Mouse (Mus musculus) embryonic fibroblast, embryonic 13.5 days (primary cell): Measurements from ENCODE around the gene Snrpa1. TPM values are rescaled to one million over a fixed set of nuclear protein-coding genes. Genes with fewer than 3 reads are reported as not detected.

Experiments
- H3K27ac ChIP-seq: 2 replicates; pipeline ENCODE4 v1.5.1; 2012; ENCODE audit warnings: low read length, control low read depth, inconsistent platforms; ENCODE audit not compliant: insufficient read depth
- H3K4me1 ChIP-seq: 2 replicates; pipeline ENCODE4 v1.6.1; 2011; ENCODE audit warnings: low read length; ENCODE audit not compliant: control insufficient read depth, insufficient read depth
- H3K4me3 ChIP-seq: 2 replicates; pipeline ENCODE4 v1.5.1; 2011; ENCODE audit warnings: mild to moderate bottlenecking, control low read depth, low read length; ENCODE audit not compliant: insufficient read depth
- CTCF ChIP-seq: IDR thresholded peaks from 2 replicates; pipeline ENCODE4 v1.5.1; 2011; ENCODE audit warnings: mild to moderate bottlenecking, control low read depth, low read length, moderate library complexity, borderline replicate concordance; ENCODE audit not compliant: insufficient read depth
- POLR2A ChIP-seq: IDR thresholded peaks from 2 replicates; pipeline ENCODE4 v1.6.1; 2011; ENCODE audit warnings: low read depth, mild to moderate bottlenecking, control low read depth, low read length, moderate library complexity
- polyA plus RNA-seq: library from polyadenylated mRNA; stranded (reverse); fragments of >200 nt; gene quantifications from 2 replicates; pipeline ENCODE4 v1.2.4, GENCODE M21; 2011; ENCODE audit warnings: low read depth; ENCODE audit not compliant: missing spikeins, insufficient read length

Gene Snrpa1
- polyA plus RNA-seq, 1 experiment = 49.6 TPM

DNA sequence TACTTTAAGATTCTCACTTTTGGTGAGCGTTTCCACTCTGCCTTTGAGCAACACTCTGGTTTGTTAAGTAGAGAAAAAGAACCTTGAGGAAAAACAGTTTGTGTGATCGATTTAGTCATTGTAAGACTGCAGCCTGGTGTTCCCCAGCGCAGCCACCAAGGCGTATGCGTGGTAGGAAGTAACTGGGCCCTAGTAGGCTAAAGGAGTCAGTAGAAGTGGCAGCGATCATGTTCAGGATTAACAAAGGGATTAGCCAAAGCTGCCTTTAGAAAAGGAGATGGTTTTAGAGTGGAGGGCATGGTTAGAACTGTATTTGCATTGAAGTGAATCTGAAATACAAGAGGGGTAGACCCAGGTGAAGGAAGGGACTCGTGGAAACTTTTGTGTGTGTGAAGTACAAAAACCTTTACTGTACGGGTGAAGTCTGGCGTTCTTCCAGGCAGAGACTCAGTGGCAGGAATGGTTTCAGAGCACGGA, 51.9 kb downstream of the Snrpa1 start:
- peaks cover 9% of the 10 kb centered on the region for H3K4me1 ChIP-seq
- peak overlapping the region; percentile 86 for H3K27ac ChIP-seq
- TF ChIP-seq POLR2A (no peak), CTCF (no peak)

DNA sequence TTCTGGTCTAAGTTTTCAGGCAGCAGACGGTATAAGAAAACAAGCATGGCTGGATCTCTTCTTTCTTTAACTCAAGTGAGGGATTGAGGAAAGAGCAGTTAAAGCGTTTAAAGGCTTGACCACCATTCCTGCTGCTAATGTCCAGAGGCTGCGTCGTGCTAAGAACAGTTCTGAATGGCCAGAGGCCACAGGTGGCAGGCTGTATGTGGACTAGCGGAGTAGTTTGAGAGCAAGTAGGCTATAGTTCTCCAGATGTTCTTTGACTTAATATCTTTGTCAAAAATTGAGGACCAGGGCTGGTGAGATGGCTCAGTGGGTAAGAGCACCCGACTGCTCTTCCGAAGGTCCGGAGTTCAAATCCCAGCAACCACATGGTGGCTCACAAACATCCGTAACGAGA, 52.4 kb downstream of the Snrpa1 start:
- TF ChIP-seq POLR2A = no peak
- no peak for TF ChIP-seq CTCF
- Histone ChIP-seq H3K4me3 (peak overlapping the region; percentile 91), H3K27ac (no peak overlapping the region; the same call in 1 of the 2 replicates), H3K4me1 (peaks cover 13% of the 10 kb centered on the region)

More for the DNA sequence above, 51.9 kb downstream of the Snrpa1 start:
- peak overlapping the region; percentile 91 for H3K4me3 ChIP-seq

DNA sequence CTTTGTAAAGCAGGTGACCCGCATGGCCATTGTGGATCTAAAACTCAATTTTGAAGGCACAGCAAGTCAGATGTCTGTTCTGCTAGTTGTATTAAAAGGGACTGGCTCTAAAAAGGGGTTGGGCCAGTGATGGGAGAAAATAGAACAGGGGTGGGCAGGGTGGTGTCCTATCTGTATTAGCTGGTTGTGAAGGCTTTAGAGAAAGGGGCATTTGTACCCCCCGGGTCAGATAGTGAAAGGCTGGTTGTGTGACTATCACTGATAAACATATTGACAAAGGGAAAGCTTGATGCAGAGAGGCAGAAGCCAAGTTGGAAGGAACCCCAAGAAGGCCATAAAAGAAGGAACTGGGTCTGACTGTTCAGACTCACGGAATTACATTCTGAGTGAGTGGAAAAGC, 54.8 kb downstream of the Snrpa1 start:
- Histone ChIP-seq H3K4me3 (no peak overlapping the region), H3K27ac (no peak overlapping the region), H3K4me1 (peaks cover 17% of the 10 kb centered on the region)
- TF ChIP-seq POLR2A (no peak), CTCF (no peak)

DNA sequence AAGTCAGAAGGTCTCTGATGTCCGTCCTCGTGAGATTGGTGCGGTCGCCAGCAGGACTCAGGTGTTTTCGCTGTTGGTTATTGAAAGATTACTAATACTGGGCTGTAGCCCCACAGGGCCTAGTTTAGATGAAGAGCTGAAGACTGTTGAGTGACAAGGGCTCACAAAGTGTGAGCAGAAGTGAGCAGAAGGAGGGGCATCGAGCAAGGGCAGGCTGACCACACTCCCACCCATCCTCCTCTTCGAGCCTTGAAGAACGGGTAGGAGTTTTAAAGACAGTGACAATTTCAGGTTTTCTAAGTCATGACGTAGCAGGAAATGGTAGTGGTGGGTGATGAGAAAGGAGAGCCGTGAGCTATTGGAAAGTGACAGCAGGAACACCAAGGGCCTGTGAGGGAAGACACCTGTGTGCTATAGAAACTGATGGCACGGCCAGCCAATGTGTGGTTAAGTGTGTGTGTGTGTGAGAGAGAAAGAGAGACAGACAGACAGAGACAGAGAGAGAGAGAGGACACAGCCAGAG, 57.1 kb downstream of the Snrpa1 start:
- Histone ChIP-seq H3K4me1 (peaks cover 19% of the 10 kb centered on the region), H3K27ac (no peak overlapping the region), H3K4me3 (no peak overlapping the region)
- TF ChIP-seq POLR2A (no peak), CTCF (no peak)

DNA sequence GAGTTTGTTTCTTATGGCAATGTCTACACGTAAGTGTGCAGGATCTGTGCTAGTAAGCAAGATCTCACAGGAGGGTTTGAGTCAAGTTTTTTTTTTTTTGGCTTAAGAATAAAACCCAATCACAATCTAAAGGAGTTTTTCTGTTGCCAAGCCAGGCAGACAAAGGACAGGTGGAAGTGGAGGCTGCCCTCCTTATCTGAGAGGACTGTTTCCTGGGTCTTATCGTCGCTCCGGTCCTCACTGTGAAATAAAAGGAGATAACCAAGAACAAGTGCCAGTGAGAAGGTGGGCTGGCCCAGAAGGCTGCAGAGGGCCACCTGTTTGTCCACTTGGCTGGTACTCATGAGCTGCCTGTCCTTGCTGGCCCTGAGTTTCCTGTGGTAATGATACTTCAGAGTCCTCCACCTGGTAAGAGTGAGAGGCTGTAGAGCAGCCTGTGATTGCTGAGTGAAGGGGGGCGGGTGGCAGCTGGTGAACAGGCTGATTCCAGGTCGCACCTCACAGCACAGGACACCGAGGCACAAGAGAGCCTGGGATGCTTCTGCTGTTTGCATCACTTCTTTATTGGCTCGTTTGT, 58.2 kb downstream of the Snrpa1 start:
- no peak overlapping the region for H3K27ac ChIP-seq
- H3K4me3 ChIP-seq = no peak overlapping the region
- no peak for TF ChIP-seq CTCF
- no peak for TF ChIP-seq POLR2A
- H3K4me1 ChIP-seq = peaks cover 23% of the 10 kb centered on the region

DNA sequence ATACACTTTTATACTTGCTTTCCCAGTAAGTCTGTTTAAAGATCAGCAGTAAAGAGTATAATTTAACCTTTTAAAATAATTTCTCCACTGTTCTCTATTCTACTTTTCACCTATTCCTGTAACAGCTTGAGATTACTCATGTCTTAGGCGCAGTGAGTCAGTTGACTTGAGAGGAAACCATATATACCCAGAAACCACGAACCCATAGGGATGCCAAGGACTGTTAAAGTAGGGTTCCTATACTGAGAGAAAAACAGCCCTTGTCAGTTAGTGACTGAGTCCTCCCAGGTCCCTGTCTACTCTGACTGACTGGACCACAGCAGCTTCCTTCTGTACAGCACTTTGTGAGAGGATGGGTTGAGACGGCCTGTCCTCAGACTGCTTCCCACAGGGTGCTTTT, 59.2 kb downstream of the Snrpa1 start:
- peaks cover 23% of the 10 kb centered on the region for H3K4me1 ChIP-seq
- H3K27ac ChIP-seq = peak overlapping the region; percentile 79
- TF ChIP-seq CTCF (no peak), POLR2A (no peak)
- no peak overlapping the region for H3K4me3 ChIP-seq

DNA sequence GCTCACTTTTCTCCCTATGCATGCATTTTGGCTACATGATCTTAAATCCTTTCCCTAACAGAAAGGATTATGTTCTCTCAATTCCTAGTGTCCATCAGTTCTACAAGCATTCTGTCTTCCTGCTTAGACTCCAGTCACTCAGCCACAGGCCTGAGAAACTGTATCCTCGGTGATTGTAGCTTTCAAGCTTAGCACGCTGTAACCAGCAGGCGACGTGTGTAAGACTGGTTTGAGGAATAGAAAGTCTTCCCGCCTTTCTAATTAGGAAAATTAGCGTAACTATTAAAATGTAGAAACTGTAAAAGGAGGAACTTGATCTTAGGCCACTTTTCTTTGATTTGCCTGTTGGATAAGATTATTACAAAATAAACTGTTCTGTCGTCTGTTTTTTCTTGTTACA, 60.0 kb downstream of the Snrpa1 start:
- TF ChIP-seq POLR2A (no peak), CTCF (no peak)
- no peak overlapping the region for H3K4me3 ChIP-seq
- H3K27ac ChIP-seq = no peak overlapping the region
- H3K4me1 ChIP-seq = peaks cover 23% of the 10 kb centered on the region

DNA sequence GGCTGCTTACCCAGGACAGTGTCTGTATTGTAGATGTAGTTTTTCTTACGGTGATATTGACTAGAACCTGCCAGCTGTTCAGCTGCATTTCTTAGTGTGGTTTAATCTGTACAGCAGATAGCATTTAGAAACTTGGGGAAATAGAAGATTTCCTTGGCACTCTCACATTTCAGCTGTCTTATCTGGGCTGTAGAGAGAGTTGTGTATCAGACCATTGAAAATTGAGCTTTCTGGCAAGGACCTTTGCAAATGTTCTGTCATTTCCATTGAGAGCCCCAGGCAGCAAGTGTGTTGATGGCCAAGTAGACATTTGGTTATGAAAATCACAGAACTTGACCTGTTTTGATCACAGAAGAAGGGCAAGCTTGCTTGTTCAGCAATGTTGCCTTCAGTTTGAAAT, 61.3 kb downstream of the Snrpa1 start:
- no peak overlapping the region for H3K4me3 ChIP-seq
- H3K27ac ChIP-seq = no peak overlapping the region
- H3K4me1 ChIP-seq = peaks cover 27% of the 10 kb centered on the region
- TF ChIP-seq CTCF (no peak), POLR2A (no peak)

DNA sequence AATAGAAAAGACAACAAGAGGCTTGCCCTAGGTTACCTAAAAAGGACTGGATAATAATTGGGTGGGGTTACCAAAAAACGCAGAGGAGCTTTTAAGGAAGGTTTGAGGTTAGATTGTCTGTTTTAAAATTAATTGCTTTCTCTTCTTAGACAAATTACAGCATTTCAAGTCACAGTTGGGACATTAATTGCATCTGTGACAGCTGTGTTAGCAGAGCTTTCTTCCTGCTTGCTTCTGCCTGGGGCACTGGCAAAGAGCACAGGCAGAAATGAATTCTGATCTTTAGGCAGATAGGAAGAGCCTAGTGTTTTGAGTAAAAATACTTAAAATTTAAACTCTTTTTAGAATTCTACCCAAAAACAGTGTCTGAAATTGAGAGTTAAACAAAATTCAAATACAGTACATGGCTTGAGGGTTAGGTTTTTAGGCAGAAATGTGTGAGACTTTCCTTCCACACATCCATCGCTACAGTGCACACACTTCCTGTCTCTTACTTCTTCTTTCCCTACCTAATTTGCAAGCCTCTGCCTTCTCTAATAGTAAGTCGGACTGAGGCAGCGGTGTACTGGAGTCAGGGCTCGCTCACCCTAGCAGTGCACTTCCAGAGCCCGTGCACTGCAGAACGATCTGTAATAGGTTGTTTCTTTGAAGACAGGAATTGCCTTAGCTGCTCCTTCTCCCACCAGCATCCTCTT, 62.0 kb downstream of the Snrpa1 start:
- Histone ChIP-seq H3K4me3 (no peak overlapping the region), H3K4me1 (peaks cover 27% of the 10 kb centered on the region), H3K27ac (no peak overlapping the region)
- TF ChIP-seq POLR2A (no peak), CTCF (no peak)

Other genes with a start within 250 kb of the Snrpa1 start
- 12.1 and 19.2 TPM in 2 replicates for gene Pcsk6, start 197.3 kb upstream of the Snrpa1 start, polyA plus RNA-seq
- not detected in 2 replicates for gene Gm45213, start 15.4 kb upstream of the Snrpa1 start, polyA plus RNA-seq
- 92.0 and 103 TPM in 2 replicates for gene Selenos, start 20.6 kb downstream of the Snrpa1 start, polyA plus RNA-seq
- 54.3 and 63.2 TPM in 2 replicates for gene Chsy1, start 50.5 kb downstream of the Snrpa1 start, polyA plus RNA-seq